Comparison of ENCODE assay signal across 11 mouse cellular contexts in the genomic region with DNA sequence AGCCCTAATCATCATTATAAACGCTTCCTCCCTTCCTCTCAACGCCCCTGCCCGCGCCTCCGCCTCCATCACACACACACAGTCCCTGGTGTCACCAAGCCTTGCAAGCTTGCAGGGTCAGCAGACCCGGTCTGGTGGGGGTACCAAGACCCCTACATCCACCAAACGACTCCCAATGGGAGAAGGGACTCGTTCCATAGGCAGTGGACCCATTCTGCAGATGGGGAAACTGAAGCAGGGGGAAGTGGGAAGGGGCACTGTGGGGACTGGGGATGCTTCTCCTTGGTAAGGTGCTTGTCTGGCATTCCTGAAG. TPM values are rescaled to one million over a fixed set of nuclear protein-coding genes. Genes with fewer than 3 reads are reported as not detected.
A peak's percentile ranks its signal among the peaks of the same experiment; 100 is the strongest.
DNase-seq lines count a peak whose midpoint lies in the region; ATAC-seq lines count a peak whose summit lies in the region.
"Had no signal": no experiment of that assay in that cellular context is flagged by ENCODE, and none has a peak within 500 bp of the region (broad histone marks: within the 10 kb centered on the region; RNA-seq: fewer than 3 reads in every experiment).

No protein-coding gene starts in this region.

- intact Hi-C loops in left cerebral cortex, postnatal 36 days (cut with DNase I), result no loop called here

- H3K27me3 ChIP-seq in lung, embryonic 15.5 days, result peaks cover 69% of the 10 kb centered on the region
- peaks cover 54% of the 10 kb centered on the region for H3K27me3 ChIP-seq in forebrain, embryonic 14.5 days (replicated peaks; ENCODE audit: control insufficient read depth, insufficient read depth, low read length)
- H3K27me3 ChIP-seq in intestine, embryonic 15.5 days (replicated peaks), result peaks cover 64% of the 10 kb centered on the region
- H3K27me3 ChIP-seq in neural tube, embryonic 12.5 days (replicated peaks), result peaks cover 58% of the 10 kb centered on the region

- H3K4me2 ChIP-seq in lung, embryonic 15.5 days, result peak overlapping the region; percentile 4; the same call in 1 of the 2 replicates
- peak overlapping the region; percentile 40 for H3K4me2 ChIP-seq in forebrain, embryonic 14.5 days (ENCODE audit: low read length)
- H3K4me2 ChIP-seq in intestine, embryonic 15.5 days (replicated peaks), result peak overlapping the region; percentile 24; the same call in 1 of the 2 replicates
- peak overlapping the region; percentile 44 for H3K4me2 ChIP-seq in neural tube, embryonic 12.5 days (replicated peaks)

- H3K4me1 ChIP-seq in lung, embryonic 15.5 days, result no peaks in the 10 kb centered on the region
- peaks cover 14% of the 10 kb centered on the region for H3K4me1 ChIP-seq in forebrain, embryonic 14.5 days (ENCODE audit: control insufficient read depth, insufficient read depth, low read length)
- H3K4me1 ChIP-seq in intestine, embryonic 15.5 days (replicated peaks), result no peaks in the 10 kb centered on the region
- peaks cover 33% of the 10 kb centered on the region for H3K4me1 ChIP-seq in neural tube, embryonic 12.5 days

- no peak for DNase-seq in lung, postnatal 14 days
- DNase-seq in forebrain, embryonic 14.5 days (ENCODE audit: low spot score), result no peak
- no peak for DNase-seq in embryo, embryonic 9.5 days (ENCODE audit: extremely low spot score)
- DNase-seq in thymus, postnatal 36 days, result no peak
- no peak for DNase-seq in left cerebral cortex, postnatal 36 days (ENCODE audit: low spot score in 2 of 2)
- DNase-seq: kidney, postnatal 14 days; lung, postnatal 36 days had no signal

- no peak overlapping the region for H3K4me3 ChIP-seq in lung, embryonic 15.5 days
- 0 out of 2 replicates have a peak overlapping the region, but pooled peaks have one; percentile 11 for H3K4me3 ChIP-seq in forebrain, embryonic 14.5 days (ENCODE audit: low read depth, low read length)
- H3K4me3 ChIP-seq in intestine, embryonic 15.5 days (replicated peaks), result no peak overlapping the region
- 0 out of 2 replicates have a peak overlapping the region, but pooled peaks have one; percentile 0 for H3K4me3 ChIP-seq in neural tube, embryonic 12.5 days

- 7% methylated on average over 8 of the region's 8 CpGs for WGBS in lung, embryonic 15.5 days
- WGBS in forebrain, embryonic 14.5 days, result 7% methylated on average over 8 of the region's 8 CpGs
- WGBS in intestine, embryonic 15.5 days, result 15% methylated on average over 8 of the region's 8 CpGs
- WGBS in neural tube, embryonic 12.5 days, result 8% methylated on average over 8 of the region's 8 CpGs

- no peak overlapping the region for H3K27ac ChIP-seq in lung, embryonic 15.5 days
- 0 out of 2 replicates have a peak overlapping the region, but pooled peaks have one; percentile 3 for H3K27ac ChIP-seq in forebrain, embryonic 14.5 days (ENCODE audit: low read depth, low read length)
- H3K27ac ChIP-seq in intestine, embryonic 15.5 days, result no peak overlapping the region
- peak overlapping the region; percentile 32; the same call in 1 of the 2 replicates for H3K27ac ChIP-seq in neural tube, embryonic 12.5 days

- H3K9me3 ChIP-seq in lung, embryonic 15.5 days, result 0 out of 2 replicates have a peak, but pooled peaks cover 3% of the 10 kb centered on the region
- 0 out of 2 replicates have a peak, but pooled peaks cover 2% of the 10 kb centered on the region for H3K9me3 ChIP-seq in forebrain, embryonic 14.5 days (replicated peaks; ENCODE audit: control insufficient read depth, low read length)
- H3K9me3 ChIP-seq in intestine, embryonic 15.5 days, result no peaks in the 10 kb centered on the region
- peaks cover 7% of the 10 kb centered on the region; the same call in 1 of the 2 replicates for H3K9me3 ChIP-seq in neural tube, embryonic 12.5 days

- ATAC-seq in lung, embryonic 15.5 days (ENCODE audit: borderline replicate concordance, extremely low read depth, low FRiP score, low TSS enrichment), result no peak
- ATAC-seq in forebrain, embryonic 14.5 days, result no peak
- ATAC-seq in intestine, embryonic 15.5 days, result no peak
- ATAC-seq in neural tube, embryonic 12.5 days (ENCODE audit: low FRiP score, low read depth), result no peak

- H3K9ac ChIP-seq in lung, embryonic 15.5 days, result no peak overlapping the region
- H3K9ac ChIP-seq in forebrain, embryonic 14.5 days (ENCODE audit: low read length), result no peak overlapping the region; the same call in 1 of the 2 replicates
- no peak overlapping the region for H3K9ac ChIP-seq in intestine, embryonic 15.5 days
- 0 out of 2 replicates have a peak overlapping the region, but pooled peaks have one; percentile 8 for H3K9ac ChIP-seq in neural tube, embryonic 12.5 days

- no peaks in the 10 kb centered on the region for H3K36me3 ChIP-seq in lung, embryonic 15.5 days
- no peaks in the 10 kb centered on the region for H3K36me3 ChIP-seq in forebrain, embryonic 14.5 days (ENCODE audit: control insufficient read depth, insufficient read depth, low read length)
- H3K36me3 ChIP-seq in intestine, embryonic 15.5 days, result no peaks in the 10 kb centered on the region
- H3K36me3 ChIP-seq in neural tube, embryonic 12.5 days, result no peaks in the 10 kb centered on the region

RNA-seq across cellular contexts. Expression of a gene that starts 42.4 kb away (rescaled TPM):
- 0.09 TPM in 1 of 2 replicates, not detected in the other for polyA plus RNA-seq in lung, embryonic 15.5 days (2015; fragmentation: Nextera tagmentation; extraction: Ambion mirVana)
- 2.3 and 3.5 TPM in 2 replicates for polyA plus RNA-seq in forebrain, embryonic 14.5 days (2014; fragmentation: Nextera tagmentation; extraction: Ambion mirVana)
- polyA plus RNA-seq in intestine, embryonic 15.5 days (2015; fragmentation: Nextera tagmentation; extraction: Ambion mirVana), result 0.23 TPM in 1 of 2 replicates, not detected in the other
- 92.9 and 107 TPM in 2 replicates for polyA plus RNA-seq in neural tube, embryonic 12.5 days (2016; fragmentation: Nextera tagmentation; extraction: Ambion mirVana)
- total RNA-seq in left cerebral cortex, postnatal 36 days (2021), result under 1 TPM in 1 of 2 experiments, not detected in 1; 0.20 TPM
- polyA plus RNA-seq: stomach, embryonic 14.5 days had no signal

Comparison
In these comparisons a context has a peak if more than half of its experiments do, and no peak if none do; other contexts are left out.
1. H3K27ac ChIP-seq: peak in forebrain, embryonic 14.5 days (single experiment) and neural tube, embryonic 12.5 days (single experiment); none in lung, embryonic 15.5 days (single experiment) and intestine, embryonic 15.5 days (single experiment).
2. H3K4me3 ChIP-seq: peak in forebrain, embryonic 14.5 days (single experiment) and neural tube, embryonic 12.5 days (single experiment); none in lung, embryonic 15.5 days (single experiment) and intestine, embryonic 15.5 days (single experiment).
3. RNA of a gene that starts 42.4 kb away (polyA plus RNA-seq): 92.9 to 107 TPM in neural tube, embryonic 12.5 days; 2.3 to 3.5 TPM in forebrain, embryonic 14.5 days, 0.09 TPM in lung, embryonic 15.5 days and 0.23 TPM in intestine, embryonic 15.5 days; every median in the first group is over 10 times any median in the second.
4. Peak in every context shown above with its lines, with median percentiles within 50 percentile points of each other: H3K4me2 ChIP-seq.